Mouse (Mus musculus): ENCODE results near the gene Olfr854. TPM values are rescaled to one million over a fixed set of nuclear protein-coding genes. Genes with fewer than 3 reads are reported as not detected.

Olfr854 gene
- polyA plus RNA-seq (2011; ENCODE audit: insufficient read length, low read depth, missing spikeins), result not detected in 2 replicates

DNA sequence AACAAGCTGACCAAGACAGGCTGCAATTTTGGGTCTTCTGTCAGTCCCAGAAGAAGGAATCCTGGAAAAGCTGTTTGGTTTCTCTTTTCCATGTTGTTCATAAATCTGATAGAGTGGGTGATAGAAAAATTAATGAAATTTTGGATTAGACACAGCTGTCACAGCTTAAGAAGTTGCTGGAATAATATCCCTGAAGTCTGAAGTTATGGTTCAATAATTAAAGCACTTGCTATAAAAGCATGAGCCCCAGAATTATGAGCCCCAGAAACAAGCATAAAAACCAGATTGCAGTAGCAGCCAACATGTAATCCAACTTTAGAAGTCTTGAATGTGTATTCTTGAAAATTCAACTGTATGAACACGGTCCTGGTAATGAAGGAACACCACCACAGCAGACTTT is at the start of gene Olfr854:
Olfr854 (minus strand) TSS at position 101 of the 400 bp plus-strand sequence.
- Histone ChIP-seq H3K4me1 (ENCODE audit: control insufficient read depth, insufficient read depth, low read length) (no peaks in the 10 kb centered on the region), H3K4me3 (ENCODE audit: insufficient read depth, low read length) (no peak within 1 kb of the TSS), H3K27ac (ENCODE audit: insufficient read depth, low read length) (no peak within 1 kb of the TSS)
- TF ChIP-seq POLR2A (IDR thresholded peaks at IDR 0.05; ENCODE audit: low read depth, low read length) (no peak), CTCF (IDR thresholded peaks at IDR 0.05; ENCODE audit: borderline replicate concordance, insufficient read depth, low read length) (no peak)

DNA sequence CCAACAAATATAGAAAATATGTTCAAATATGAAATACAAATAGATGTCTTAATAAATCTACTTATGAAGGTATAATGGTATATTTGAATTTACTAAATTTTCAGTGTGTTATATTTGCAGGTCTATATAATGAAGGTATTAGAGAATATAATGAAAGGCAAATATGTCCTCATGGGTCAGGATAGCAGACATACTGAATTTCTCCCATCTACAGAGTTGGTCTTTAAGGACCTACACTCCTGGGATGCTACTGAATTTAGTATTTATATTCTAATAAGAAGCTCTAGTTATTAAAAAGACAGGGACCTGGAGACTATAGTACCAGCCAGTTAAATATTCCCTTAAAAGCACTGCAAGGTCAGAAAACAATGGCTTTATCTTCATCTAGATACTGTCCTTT is 15.1 kb upstream of the Olfr854 start, which contains the start of gene Olfr855:
Olfr855 (plus strand) TSS at position 301 of the 400 bp plus-strand sequence.
- H3K27ac ChIP-seq (ENCODE audit: insufficient read depth, low read length), result no peak within 1 kb of the TSS
- H3K4me1 ChIP-seq (ENCODE audit: control insufficient read depth, insufficient read depth, low read length), result no peaks in the 10 kb centered on the region
- no peak for TF ChIP-seq POLR2A (IDR thresholded peaks at IDR 0.05; ENCODE audit: low read depth, low read length)
- no peak for TF ChIP-seq CTCF (IDR thresholded peaks at IDR 0.05; ENCODE audit: borderline replicate concordance, insufficient read depth, low read length)
- no peak within 1 kb of the TSS for H3K4me3 ChIP-seq (ENCODE audit: insufficient read depth, low read length)

DNA sequence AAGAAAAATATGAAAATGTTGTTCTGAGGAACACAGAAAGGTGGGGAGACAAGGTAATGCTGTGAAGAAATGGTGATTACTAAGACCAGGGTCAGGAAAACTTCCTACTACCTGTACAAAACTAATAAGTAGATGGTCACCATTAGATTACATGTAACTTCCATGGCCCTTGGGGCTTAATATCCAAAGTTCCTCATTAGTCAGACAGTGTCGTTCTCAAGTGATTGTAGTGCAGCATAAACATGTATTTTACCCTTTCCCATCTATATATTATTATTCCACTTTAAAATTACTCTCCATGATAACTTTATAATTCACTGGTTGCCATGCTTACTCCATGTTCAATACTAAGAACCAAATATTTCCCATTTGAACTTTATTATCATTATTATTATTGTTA is 26.2 kb downstream of the Olfr854 start, which contains the start of gene Olfr853:
Olfr853 (minus strand) TSS at position 101 of the 400 bp plus-strand sequence.
- Histone ChIP-seq H3K27ac (ENCODE audit: insufficient read depth, low read length) (no peak within 1 kb of the TSS), H3K4me3 (ENCODE audit: insufficient read depth, low read length) (no peak within 1 kb of the TSS), H3K4me1 (ENCODE audit: control insufficient read depth, insufficient read depth, low read length) (no peaks in the 10 kb centered on the region)
- TF ChIP-seq POLR2A (IDR thresholded peaks at IDR 0.05; ENCODE audit: low read depth, low read length), result no peak
- no peak for TF ChIP-seq CTCF (IDR thresholded peaks at IDR 0.05; ENCODE audit: borderline replicate concordance, insufficient read depth, low read length)

Other genes with a start within 250 kb of the Olfr854 start
- gene Olfr845, start 230.9 kb downstream of the Olfr854 start, polyA plus RNA-seq (2011; ENCODE audit: insufficient read length, low read depth, missing spikeins), result not detected in 2 replicates
- not detected in 2 replicates for gene Olfr846, start 203.4 kb downstream of the Olfr854 start, polyA plus RNA-seq (2011; ENCODE audit: insufficient read length, low read depth, missing spikeins)
- not detected in 2 replicates for gene Olfr847, start 188.7 kb downstream of the Olfr854 start, polyA plus RNA-seq (2011; ENCODE audit: insufficient read length, low read depth, missing spikeins)
- not detected in 2 replicates for gene Olfr849, start 127.1 kb downstream of the Olfr854 start, polyA plus RNA-seq (2011; ENCODE audit: insufficient read length, low read depth, missing spikeins)
- gene Olfr850, start 89.1 kb downstream of the Olfr854 start, polyA plus RNA-seq (2011; ENCODE audit: insufficient read length, low read depth, missing spikeins), result not detected in 2 replicates
- not detected in 2 replicates for gene Olfr851, start 74.1 kb downstream of the Olfr854 start, polyA plus RNA-seq (2011; ENCODE audit: insufficient read length, low read depth, missing spikeins)
- gene Olfr853, start 26.3 kb downstream of the Olfr854 start, polyA plus RNA-seq (2011; ENCODE audit: insufficient read length, low read depth, missing spikeins), result not detected in 2 replicates
- gene Olfr855, start 15.2 kb upstream of the Olfr854 start, polyA plus RNA-seq (2011; ENCODE audit: insufficient read length, low read depth, missing spikeins), result not detected in 2 replicates
- gene Zfp317, start 54.7 kb upstream of the Olfr854 start, polyA plus RNA-seq (2011; ENCODE audit: insufficient read length, low read depth, missing spikeins), result 28.3 and 28.8 TPM in 2 replicates
- not detected in 2 replicates for gene Olfr857, start 142.1 kb upstream of the Olfr854 start, polyA plus RNA-seq (2011; ENCODE audit: insufficient read length, low read depth, missing spikeins)
- not detected in 2 replicates for gene Olfr58, start 212.9 kb upstream of the Olfr854 start, polyA plus RNA-seq (2011; ENCODE audit: insufficient read length, low read depth, missing spikeins)
- not detected in 2 replicates for gene Olfr859, start 237.5 kb upstream of the Olfr854 start, polyA plus RNA-seq (2011; ENCODE audit: insufficient read length, low read depth, missing spikeins)